Mouse (Mus musculus) embryo, embryonic 10 days (tissue): ENCODE measurements around the gene Taf9b.
A peak's percentile ranks its signal among the peaks of the same experiment; 100 is the strongest.
"Not testable (repeated sequence)": the region's sequence is repeated elsewhere in the genome, so short reads cannot be mapped to it uniquely, and the experiment has no call there.

Experiments used
- DNase-seq: peaks from one replicate; pipeline ENCODE4 v3.0.0-alpha.2; 2015; ENCODE audit warnings: low spot score

The Taf9b gene

DNA sequence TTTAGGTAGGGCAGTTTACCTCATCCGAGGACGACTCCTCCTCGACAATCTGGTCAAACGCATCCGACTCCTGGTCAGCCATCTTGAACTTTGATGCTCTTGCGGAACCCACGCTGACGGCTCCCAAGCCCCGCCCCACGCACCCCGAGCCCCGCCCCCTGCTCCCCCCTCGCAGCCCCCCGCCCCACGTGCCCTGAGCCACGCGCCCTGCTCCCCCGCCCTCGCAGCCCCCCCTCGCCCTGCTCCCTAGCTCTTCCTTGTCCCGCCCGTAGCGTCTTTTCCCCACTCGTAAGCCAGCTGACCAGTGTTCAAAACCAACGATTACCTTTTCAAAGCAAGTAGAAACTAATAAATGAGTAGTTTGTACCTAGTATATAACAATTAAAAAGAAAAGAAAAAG lies at the start of gene Taf9b:
Gene Taf9b (minus strand): TSS at position 101 of the 400 bp plus-strand sequence.
- no peak for DNase-seq

DNA sequence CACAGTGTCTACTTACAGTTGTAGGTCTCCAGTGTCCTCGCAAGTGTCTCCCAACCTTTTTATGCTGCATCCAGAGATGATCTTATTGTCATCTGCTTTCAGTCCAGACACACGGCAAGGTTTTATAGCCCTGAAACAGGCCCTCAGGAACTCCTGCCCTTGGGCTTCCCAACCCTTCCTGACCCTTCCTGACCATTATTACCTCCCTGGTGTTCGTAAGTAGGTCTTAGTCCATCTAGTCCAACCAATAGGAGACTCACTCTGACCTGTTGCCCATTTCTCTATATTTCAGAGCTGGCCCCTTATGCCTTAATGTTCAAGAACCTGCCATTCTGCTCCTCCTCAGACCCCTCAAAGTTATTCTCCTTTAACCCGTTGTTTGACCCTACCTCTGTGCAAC lies 34.3 kb upstream of the Taf9b start, which contains the start of gene Fnd3c2:
Gene Fnd3c2 (minus strand): TSS at position 101 of the 400 bp plus-strand sequence.
- no peak for DNase-seq

DNA sequence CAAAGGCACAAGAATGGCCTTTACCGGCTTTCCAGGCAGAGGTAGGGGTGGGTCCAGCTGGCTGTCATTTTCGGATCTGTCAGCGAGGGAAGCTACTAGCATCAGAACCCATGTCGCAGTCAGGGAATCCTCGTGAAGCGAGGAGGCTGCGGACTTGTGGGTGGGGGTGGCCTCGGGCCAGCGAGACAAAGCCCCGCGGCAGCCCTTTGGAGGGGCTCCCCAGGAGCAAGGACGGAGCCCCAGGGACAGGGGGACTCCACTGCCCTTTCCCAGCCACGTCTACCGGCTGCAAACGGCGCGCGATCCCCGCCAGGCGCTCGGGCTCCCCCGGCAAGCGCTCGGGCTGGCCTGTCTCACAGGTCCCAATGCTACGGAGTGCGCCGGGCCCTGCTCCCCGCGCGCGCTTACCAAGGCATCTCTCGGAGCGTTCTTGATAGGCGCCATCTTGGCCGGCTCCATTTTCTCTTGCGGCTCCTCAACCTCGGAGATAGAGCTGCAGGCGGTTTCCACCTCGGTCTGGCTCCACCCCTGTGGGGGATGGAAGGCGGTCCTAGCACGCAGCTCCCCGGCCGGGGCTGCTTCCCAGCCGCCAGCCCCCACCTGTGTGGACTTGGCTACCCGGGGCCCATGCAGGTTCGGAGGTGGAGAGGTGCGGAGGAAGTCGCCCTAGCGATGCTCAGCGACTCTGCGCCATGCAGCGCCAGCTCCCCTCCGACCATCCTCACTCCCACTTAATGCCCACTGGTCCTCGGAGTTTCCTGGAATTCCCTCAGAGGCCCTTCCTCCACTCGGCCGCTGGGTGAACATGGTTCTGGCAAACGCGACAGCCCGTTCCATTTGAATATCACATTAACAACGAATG lies 1.6 kb downstream of the Taf9b start:
- DNase-seq, result peak; percentile 59

DNA sequence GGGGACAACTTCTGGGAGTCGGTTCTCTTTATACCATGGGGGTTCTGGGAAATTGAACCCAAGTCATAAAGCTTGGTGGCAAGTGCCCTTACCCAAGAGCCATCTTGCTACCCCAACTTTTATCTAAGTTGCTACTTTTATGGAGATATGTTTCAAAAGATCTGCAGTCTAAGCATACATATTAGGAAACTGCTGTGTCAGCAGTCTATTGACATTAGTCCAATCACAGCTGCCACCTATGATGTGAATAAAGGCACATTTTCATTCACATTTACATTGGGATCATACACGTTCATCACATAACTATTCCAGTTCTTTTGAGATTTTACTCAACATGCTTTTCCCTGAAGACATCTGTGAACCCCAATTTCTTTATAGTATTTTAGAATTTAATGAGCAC lies 11.9 kb downstream of the Taf9b start:
- no peak for DNase-seq

DNA sequence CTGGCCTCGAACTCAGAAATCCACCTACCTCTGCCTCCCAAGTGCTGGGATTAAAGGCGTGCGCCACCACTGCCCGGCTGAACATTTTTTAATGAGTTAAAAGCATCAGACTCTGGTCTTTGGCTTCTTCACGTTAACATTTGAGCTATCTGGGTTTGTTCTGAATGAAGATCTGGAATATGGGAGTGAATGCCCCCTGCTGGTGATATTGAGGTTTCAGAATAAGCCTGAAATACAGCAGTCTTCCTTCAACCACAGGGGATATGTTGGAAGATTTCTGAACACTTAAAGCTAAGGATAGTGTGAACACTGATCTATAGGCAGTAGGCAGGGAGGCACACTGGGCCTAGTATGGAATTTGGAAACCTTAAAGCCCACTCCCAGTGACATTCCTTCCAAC lies 22.1 kb downstream of the Taf9b start:
- no peak for DNase-seq

DNA sequence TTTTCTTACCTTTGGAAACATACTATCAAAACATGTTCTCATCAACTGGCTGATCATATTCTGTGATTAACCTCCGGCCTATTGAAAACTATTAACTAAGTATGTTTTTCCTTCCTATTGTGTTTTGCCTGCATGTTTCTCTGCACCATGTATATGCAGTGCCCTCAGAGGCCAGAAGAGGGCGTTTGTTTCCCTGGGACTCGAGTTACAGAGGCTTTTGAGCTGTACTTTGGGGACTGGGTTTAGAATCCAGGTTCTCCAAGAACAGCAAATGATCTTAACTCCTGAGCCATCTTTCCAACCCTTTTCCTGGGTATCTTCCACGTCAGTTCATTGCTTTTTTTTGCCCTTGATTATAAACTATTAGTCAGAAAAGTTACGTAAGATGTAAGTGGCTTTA lies 23.6 kb downstream of the Taf9b start:
- no peak for DNase-seq

DNA sequence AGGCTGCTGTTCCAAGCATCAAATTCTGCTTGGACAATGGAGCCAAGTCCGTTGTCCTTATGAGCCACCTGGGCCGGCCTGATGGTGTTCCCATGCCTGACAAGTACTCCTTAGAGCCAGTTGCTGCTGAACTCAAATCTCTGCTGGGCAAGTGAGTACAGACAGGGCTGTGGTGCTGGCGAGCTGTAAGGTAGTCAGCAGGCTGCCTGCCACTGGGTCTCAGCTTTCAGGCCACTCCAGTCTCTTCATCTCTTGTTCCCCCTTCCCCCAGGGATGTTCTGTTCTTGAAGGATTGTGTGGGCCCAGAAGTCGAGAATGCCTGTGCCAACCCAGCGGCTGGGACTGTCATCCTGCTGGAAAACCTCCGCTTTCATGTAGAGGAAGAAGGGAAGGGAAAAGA lies 26.6 kb downstream of the Taf9b start:
- not testable (repeated sequence) for DNase-seq

DNA sequence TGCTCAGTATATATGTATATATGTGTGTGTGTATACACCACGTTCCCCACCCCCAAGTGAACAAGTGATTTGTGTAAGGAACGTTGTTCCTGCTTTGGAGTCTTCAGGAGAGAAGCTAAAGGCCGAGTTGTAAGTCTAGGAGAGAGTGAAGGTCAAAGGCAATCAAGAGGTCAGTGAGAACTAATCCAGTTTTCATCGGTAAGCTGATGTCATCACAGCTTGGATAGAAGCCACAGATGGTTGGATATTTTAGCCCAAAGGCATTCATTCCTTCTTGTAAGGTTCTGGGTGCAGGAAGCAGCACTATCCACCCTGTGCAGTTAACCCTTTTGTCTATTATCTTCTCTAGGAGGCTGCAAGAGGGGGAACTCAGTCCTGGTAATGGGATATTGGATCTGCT lies 30.9 kb downstream of the Taf9b start:
- no peak for DNase-seq

DNA sequence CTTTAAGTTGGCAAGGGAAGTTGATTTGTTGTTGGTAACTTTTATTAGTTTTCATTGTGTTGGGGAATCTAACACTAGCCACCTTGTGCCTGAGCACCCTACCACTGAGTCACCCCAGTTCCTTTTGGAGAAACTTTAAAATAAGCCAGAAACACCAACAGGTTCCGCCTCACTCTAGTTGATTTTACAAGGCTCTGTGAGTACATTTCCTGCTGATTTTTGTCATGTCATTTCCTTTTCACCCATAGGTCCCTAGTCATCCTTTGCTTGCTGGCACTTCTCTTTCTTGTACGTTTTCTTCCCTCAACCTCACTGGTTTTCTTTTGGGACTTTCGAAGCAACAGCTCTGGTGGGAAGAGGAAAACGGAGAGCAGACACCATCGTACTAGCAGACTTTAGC lies 31.6 kb downstream of the Taf9b start:
- no peak for DNase-seq

DNA sequence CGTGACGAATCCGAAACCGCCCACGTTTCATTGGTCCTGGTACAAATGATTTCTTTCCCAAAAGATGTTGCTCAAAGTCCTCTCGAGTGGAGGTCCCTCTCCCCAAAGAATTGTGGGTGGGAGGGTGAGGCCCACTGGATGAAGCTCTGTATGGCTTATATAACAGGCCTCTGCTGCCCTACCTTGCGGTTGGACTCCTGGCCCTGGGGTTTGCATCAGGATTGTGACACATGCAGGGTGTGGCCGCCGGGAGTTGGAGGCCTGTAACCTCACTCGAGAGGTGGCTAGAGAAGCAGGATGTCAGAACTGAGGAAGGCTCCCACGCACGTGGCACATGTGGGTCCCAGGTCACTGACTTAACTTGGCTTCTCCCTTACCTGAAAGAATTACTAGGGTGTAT lies 33.2 kb downstream of the Taf9b start:
- peak; percentile 40 for DNase-seq

DNA sequence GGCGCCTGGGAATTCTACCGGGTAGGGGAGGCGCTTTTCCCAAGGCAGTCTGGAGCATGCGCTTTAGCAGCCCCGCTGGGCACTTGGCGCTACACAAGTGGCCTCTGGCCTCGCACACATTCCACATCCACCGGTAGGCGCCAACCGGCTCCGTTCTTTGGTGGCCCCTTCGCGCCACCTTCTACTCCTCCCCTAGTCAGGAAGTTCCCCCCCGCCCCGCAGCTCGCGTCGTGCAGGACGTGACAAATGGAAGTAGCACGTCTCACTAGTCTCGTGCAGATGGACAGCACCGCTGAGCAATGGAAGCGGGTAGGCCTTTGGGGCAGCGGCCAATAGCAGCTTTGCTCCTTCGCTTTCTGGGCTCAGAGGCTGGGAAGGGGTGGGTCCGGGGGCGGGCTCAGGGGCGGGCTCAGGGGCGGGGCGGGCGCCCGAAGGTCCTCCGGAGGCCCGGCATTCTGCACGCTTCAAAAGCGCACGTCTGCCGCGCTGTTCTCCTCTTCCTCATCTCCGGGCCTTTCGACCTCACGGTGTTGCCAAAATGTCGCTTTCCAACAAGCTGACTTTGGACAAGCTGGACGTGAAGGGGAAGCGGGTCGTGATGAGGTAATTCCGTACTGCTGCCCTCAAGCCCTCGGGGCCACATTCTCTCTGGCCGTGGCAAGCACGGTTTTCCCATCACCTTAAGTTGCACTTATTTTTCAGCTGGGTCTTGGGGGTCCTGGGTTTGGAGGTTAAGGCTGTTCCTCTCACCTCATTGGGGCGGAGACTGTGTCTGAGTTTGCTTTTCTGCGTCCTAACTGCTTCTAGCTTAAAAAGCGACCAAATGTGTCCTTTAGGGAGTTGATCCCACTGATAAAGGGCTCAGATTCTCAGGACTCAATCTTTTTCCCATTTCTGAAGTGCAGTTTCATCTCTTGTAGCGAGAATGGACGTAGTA lies 34.0 kb downstream of the Taf9b start, which contains the start of gene Pgk1:
Gene Pgk1 (plus strand): TSS at position 388 of the 937 bp plus-strand sequence.
- DNase-seq, result peak; percentile 96

DNA sequence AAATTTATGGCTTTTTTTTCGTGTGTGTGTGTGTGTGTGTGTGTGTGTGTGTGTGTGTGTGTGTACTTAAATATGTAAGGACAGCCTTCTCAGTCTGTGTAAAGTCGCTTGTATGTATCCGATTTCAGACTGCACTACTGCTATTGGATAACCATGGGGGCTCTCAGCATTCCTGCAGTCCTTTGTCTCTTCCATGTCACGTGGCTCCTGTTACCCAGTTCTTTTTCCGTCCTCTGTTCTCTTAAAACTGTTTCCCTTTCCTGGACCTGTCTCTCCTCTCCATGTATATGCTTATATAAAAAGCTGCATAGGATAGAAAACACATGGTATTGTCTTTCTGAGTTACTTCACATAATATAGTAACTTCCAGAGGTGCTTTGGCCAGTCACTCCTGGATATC lies 35.3 kb downstream of the Taf9b start:
- peak; percentile 61 for DNase-seq

DNA sequence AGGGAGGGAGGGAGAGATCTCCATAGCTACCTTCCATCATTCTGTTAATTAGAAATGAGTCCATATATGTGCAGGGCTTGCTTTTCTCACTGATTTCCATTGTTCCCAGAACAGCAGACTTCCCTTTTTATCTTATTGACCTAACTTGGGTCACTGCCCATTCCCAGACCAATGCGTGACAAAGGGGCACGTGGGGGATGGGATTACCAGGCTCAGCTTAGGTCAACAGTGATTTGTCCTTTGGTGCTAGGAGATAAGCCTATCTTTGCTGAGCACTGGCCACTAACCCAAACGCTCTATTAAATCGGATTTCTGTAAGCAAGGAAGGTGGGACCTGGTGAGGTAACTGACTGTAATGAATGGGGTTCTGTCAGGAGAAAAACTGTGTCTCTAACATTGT lies 36.7 kb downstream of the Taf9b start:
- peak; percentile 57 for DNase-seq

DNA sequence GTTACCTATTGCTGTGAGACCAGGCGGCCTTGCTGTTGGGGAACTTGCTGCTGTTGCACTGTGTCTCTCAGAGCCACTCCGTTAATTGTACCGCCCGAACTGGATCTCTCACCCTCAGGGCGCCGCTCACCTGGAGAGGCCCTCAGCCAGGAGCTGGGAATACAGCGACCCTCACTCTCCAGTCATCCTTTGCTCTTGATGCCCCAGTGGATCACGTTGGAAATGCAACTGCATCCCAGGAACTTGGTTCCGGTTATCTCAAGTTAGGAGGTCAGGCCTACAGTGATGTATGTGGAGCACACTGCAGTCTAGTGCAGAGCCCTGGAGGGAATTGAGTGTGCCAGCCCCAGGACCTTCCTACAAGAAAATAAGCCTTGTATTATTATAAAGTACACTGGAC lies 44.6 kb downstream of the Taf9b start:
- no peak for DNase-seq

DNA sequence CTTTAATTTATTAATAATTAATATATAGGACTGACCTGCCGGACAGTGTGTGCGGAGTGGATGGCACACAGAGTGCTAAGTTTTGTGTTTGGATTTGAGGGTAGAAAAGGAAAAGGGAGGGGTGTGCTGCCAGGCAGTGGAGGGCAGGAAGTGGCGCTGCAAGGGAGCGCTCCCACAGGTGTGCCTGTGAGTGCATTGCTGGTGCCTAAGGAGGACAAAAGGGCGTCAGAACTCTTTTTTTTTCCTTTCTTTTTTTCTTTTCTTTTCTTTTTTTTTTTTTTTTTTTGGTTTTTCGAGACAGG lies 49.2 kb downstream of the Taf9b start:
- no peak for DNase-seq

DNA sequence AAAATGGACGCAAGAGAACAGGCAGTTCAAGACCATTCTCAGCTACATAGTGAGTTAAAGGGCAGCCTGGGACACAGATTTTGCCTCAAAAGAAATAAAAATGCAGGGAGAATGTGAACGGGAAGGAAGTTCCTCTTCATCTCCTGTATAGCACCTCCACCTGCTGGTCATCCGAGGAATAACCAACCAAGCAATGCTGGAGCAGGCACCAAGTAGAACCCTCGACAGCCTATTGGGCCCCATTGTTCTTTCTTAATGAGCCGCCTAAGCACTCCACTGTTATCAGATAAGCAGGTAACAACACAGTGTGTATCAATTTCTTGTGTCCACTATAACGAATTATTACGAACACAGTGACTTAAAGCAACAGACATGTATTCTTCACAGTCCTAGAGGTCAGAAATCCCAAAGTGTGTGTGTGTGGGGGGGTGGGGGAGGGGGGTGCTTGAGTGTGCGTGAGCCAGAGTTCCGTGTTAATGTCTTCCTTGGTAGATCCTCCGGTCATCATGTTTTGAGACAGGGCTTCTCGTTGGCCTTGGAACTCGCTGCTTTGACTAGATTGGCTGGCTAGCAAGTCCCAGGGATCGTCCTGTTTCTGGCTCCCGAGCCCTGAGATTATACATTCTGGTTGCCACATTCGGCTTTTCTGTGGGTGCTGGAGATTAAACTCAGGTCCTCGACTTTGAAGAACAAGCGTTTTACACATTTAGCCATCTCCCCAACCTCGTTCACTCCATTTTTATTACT lies 49.7 kb downstream of the Taf9b start:
- peak; percentile 84 for DNase-seq

DNA sequence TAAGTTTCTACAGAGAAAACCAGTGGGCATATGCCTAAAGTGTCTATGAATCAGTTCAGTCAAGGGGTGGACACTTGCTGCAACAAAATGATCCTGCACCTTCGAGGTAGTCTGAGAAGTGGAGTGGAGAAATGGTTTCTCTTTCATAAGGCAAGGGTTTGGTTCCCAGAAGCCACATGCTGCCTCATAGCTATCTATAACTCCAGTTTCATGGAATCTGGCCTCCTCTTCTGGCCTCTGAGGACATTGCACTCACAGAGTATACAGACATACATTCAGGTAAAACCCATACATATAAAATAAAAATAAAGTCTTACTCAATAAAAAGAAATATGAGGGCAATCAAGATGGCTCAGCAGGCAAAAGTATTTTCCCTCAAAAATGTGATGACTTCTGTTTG lies 55.9 kb downstream of the Taf9b start:
- DNase-seq, result no peak

DNA sequence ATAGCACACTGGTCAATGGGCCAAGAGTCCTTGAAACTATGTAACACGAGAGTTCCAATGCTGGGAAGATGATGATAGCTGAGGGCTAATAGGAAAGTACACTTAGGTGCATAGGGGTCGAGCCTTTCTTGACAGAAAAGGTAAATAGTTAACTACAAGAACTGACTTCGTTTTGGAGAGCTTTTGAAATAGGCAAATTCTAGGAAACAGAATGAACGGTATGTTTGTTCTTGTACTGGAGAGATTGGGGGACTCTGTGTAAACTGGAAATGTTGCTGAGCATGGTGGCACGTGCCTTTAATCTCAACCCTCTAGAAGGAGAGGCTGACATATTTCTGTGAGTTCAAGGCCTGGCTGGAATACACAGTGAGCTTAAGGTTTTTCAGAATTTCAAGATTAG lies 56.4 kb downstream of the Taf9b start:
- DNase-seq, result no peak

DNA sequence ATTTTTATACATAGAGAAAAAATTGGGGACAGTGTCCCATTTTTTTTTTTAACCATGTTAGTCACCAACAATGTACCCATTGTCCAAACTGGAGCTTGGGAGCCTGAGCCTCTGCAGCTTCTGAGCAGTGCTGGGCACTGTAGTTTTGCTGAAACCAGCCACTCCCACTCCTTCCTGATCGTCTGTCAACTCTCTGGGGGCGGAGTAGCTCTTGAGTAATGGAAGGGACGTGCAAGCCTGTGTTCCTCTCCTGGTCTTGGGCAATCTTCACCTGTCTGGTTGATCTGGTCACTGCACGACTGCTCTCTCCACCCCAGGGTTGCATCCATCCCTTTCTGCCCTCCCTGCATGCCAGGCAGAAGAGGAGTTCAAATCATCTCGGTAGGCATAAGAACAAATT lies 57.0 kb downstream of the Taf9b start:
- no peak for DNase-seq
